Mouse (Mus musculus): ENCODE results near the gene Smco3.

- TF ChIP-seq CTCF (IDR thresholded peaks at IDR 0.05; ENCODE audit: low read depth), result no peak
- peak; percentile 51 for TF ChIP-seq EP300 (optimal IDR thresholded peaks at IDR 0.05)
Measured at GRCm38 (mm10) chr6:136808014-136808417, 27.2 kb downstream of the Smco3 start, which contains the start of gene H2afj.
